Mouse (Mus musculus): ENCODE data around the gene Pianp.

The Pianp gene

GRCm38 (mm10) chr6:124996551-124997501 lies at the start of gene Pianp:
TSS of gene Pianp (plus strand) at chr6:124996694.
- peak; percentile 81 to 83 for DNase-seq

DNA sequence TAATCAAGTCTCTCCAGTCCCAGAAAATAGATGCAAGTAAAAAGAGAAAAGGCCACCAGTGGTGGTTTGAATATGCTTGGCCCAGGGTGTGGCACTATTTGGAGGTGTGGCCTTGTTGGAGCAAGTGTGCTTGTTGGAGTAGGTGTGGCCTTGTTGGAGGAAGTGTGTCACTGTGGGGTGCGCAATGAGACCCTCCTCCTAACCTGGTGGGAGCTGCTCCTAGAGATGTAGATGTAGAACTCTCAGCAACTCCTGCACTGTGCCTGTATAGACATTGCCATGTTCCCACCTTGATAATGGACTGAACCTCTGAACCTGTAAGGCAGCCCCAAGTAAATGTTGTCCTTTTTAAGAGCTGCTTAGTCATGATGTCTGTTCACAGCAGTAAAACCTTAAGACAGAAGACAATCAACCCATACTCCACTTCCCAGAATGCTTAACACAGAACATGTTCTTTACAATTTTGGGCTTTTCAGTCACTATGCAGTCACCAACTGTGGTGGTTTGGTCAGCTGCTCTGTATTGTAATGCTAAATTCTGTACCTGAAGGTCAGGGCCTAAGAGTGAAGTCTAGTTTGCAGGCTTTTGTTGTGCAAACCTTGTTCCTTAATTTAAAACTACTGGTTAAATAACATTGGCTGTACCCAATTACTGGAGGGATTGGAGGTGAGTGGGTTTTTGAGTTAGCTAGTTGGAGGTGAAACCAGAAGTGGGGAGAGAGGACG lies 42.3 kb upstream of the Pianp start:
- DNase-seq = no peak

DNA sequence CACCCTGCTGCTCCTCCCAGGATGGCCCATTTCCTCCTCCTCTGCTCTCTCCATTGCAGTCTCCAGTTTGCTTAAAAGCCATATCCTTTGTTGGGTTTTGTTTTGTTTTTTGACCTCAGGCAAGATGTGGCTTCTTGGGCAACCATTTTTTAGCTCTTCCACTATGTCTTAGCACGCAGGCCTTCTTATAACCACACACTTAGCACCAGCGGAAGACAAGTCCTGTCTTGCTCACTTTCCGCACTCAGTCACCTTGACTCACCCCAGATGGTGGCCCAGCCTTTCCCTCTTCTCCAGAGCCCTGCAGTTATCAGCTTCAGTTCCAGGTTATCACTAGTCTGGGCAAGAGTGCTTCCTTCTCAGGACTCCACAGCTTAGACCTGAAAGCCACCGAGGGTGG lies 41.3 kb upstream of the Pianp start:
- no peak for DNase-seq

DNA sequence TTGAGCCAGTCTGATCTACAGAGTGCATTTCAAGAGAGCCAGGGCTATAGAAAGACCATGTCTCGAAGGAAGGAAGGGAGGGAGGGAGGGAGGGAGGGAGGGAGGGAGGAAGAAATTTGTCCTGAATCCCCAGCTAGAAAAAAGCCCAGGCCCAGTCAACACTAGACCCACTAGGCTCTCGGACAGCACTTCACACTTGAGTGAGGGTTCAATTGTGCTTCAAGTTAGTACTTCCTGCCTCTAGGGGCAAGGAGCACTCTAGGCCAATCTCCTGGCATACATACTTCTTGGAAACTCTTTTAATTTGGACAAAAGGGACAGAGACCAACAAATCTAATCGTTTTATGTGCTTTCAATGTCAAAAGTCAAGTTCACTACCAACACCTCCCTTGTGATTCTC lies 38.4 kb upstream of the Pianp start:
- no peak for DNase-seq

DNA sequence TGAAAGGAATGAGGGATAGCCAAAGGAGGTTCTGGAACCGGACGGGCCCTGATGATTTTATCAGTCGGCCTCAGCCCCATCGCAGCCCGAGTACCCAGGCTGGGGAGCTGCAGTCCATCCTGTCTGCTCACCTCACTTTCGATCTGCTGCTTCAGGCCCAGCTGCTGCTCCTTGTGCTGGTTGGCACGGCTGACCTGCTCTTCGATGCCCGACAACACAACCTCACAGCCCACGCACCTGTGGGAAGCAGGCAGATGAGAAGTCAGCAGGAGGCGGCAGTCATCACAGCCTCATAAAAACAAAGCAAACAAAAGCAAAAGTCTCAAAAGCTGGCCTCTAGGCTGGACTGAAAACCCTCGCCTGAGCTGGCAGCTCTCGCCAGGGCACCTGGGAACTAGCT lies 36.5 kb upstream of the Pianp start:
- no peak for DNase-seq

GRCm38 (mm10) chr6:124961021-124961420 lies 35.5 kb upstream of the Pianp start:
- DNase-seq = no peak

DNA sequence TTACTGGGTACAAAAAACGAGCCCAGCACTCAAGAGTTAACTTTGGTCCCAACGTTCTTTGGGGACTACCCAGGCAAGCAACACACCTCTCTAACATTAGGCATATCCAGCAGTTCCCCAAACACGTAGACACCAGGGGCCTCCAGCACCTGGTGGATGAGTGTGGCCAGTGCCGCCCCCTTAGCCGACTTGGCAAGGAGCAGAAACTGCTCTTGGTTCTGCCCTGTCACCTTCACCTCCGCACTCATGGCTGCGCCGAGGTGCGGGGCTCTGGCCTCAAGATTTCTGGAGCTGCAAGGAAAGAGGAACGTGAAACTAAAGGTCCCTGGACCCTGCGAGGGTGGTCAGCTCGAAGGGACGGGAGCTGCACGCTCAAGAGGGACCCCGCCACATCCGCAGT lies 31.9 kb upstream of the Pianp start:
- DNase-seq = no peak

GRCm38 (mm10) chr6:124965088-124965719 lies 31.3 kb upstream of the Pianp start, which contains the start of gene Cops7a:
TSS of gene Cops7a (minus strand) at chr6:124965538.
- peak; percentile 97 to 98 for DNase-seq

DNA sequence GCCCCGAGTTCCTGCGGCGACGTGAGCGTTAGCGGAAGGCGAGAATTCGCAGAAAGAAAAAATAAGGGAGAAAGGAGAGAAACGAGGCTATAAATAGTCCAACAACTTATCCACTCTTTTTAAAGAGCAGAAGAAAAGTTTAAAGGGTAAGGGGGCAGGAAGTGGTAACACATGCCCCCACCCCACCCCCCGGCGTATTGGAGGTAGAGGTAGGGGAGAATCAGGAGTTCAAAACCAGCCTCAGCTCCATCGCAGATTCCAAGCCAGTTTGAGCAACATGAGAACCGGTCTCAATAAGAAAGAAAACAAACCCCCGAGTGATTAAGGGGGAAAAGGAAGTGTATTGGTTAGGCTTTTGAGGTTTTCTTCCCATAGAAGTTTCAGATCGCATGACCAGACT lies 30.7 kb upstream of the Pianp start:
- DNase-seq = no peak

- DNase-seq = peak; percentile 45 to 47
Observed at GRCm38 (mm10) chr6:124966466-124967118, 29.9 kb upstream of the Pianp start.

DNA sequence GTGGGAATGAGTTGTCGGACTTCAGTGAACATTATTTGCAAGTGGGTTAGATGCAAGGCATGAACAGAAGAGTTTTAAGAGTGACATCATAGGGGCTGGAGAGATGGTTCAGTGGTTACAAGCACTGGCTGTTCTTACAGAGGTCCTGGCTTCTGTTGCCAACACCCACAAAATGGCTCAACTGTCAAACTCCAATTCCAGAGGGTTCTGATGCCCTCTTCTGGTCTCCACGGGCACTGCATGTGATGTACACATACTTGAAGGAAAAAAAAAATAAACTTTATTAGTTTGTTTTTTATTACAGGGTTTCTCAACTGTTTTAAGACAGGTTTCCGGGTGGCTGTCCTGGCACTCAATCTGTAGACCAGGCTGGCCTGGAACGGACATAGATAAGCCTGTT lies 28.7 kb upstream of the Pianp start:
- DNase-seq = peak; percentile 68 to 70

- no peak for DNase-seq
Observed at GRCm38 (mm10) chr6:124992241-124992640, 4.3 kb upstream of the Pianp start.

- DNase-seq = no peak
Observed at GRCm38 (mm10) chr6:124993365-124993764, 3.1 kb upstream of the Pianp start.

- no peak for DNase-seq
Observed at GRCm38 (mm10) chr6:124993876-124994275, 2.6 kb upstream of the Pianp start.

DNA sequence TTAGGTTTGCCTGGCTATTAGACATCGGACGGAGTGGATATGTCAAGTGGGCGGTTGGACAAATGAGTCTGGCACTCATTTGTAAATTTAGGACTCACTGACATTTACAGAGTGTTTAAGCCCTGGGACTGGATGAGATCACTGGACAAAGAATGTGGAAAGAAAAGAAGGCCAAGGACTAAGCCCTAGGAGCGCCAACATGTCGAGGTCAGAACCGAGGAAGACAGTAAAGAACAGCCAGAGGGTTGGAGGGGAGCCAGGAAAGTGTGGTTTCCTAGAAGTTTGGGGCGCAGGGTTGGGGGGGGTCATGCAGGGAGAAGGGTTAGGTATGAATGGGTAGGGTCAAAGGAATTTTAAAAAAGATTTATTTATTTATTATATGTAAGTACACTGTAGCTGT lies 1.2 kb upstream of the Pianp start:
- no peak for DNase-seq

GRCm38 (mm10) chr6:124995831-124996403 lies 577 bp upstream of the Pianp start:
- DNase-seq = no peak

GRCm38 (mm10) chr6:124998066-124998465 lies 1.6 kb downstream of the Pianp start:
- DNase-seq = peak; percentile 12 to 13

GRCm38 (mm10) chr6:124999091-124999490 lies 2.6 kb downstream of the Pianp start:
- no peak for DNase-seq

- DNase-seq = no peak
Observed at GRCm38 (mm10) chr6:124999546-124999945, 3.1 kb downstream of the Pianp start.

- no peak for DNase-seq
Observed at GRCm38 (mm10) chr6:125003706-125004105, 7.2 kb downstream of the Pianp start.

- no peak for DNase-seq
Observed at GRCm38 (mm10) chr6:125005086-125005485, 8.6 kb downstream of the Pianp start.

DNA sequence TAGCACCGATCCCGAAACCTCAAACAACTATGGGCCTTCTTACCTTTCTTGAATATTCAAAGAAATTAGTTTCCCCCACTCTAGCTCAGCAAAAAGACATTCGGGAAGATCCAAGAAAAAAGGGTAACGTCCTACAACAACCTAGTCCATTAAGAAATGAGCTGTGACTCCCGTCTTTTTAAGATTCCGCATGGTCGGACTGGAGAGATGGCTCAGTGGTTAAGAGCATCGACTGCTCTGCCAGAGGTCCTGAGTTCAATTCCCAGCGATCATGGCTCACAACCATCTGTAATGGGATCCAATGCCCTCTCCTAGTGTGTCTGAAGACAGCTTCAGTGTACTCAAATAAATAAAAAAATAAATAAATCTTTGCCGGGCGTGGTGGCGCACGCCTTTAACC lies 11.6 kb downstream of the Pianp start:
- no peak for DNase-seq
